Comparison of ENCODE assay signal across 9 mouse cellular contexts in genomic region chr2:158379354-158380078, GRCm38 (mm10). TPM values are rescaled to one million over a fixed set of nuclear protein-coding genes. Genes with fewer than 3 reads are reported as not detected.
DNase-seq lines count a peak whose midpoint lies in the region; ATAC-seq and TF ChIP-seq lines count a peak whose summit lies in the region.
"Had no signal": no experiment of that assay in that cellular context is flagged by ENCODE, and none has a peak within 500 bp of the region (broad histone marks: within the 10 kb centered on the region; RNA-seq: fewer than 3 reads in every experiment).

No protein-coding gene starts in this region.

- no peaks in the 10 kb centered on the region for H3K36me3 ChIP-seq in heart, adult 2 months (ENCODE audit: control insufficient read depth, insufficient read depth, low read length)
- no peaks in the 10 kb centered on the region for H3K36me3 ChIP-seq in heart, embryonic 10.5 days
- no peaks in the 10 kb centered on the region for H3K36me3 ChIP-seq in forebrain, embryonic 10.5 days (replicated peaks)
- H3K36me3 ChIP-seq in midbrain, embryonic 12.5 days = no peaks in the 10 kb centered on the region
- H3K36me3 ChIP-seq: embryonic facial prominence, embryonic 15.5 days had no signal

- H3K27ac ChIP-seq in heart, adult 2 months = no peak overlapping the region
- H3K27ac ChIP-seq in heart, embryonic 10.5 days = no peak overlapping the region
- H3K27ac ChIP-seq in forebrain, embryonic 10.5 days = no peak overlapping the region
- H3K27ac ChIP-seq in midbrain, embryonic 12.5 days (replicated peaks) = no peak overlapping the region
- H3K27ac ChIP-seq: embryonic facial prominence, embryonic 15.5 days had no signal

- no peak overlapping the region for H3K4me3 ChIP-seq in heart, adult 2 months
- H3K4me3 ChIP-seq in heart, embryonic 10.5 days = no peak overlapping the region
- no peak overlapping the region for H3K4me3 ChIP-seq in forebrain, embryonic 10.5 days
- H3K4me3 ChIP-seq in midbrain, embryonic 12.5 days = no peak overlapping the region
- H3K4me3 ChIP-seq: embryonic facial prominence, embryonic 15.5 days had no signal

- no peak for TF ChIP-seq EP300 in heart, adult 2 months (IDR thresholded peaks at IDR 0.05; ENCODE audit: insufficient read depth, low read depth, low read length)

- no peak overlapping the region for H3K9ac ChIP-seq in heart, adult 2 months (ENCODE audit: low read depth, low read length)
- no peak overlapping the region for H3K9ac ChIP-seq in midbrain, embryonic 12.5 days (replicated peaks)
- H3K9ac ChIP-seq: embryonic facial prominence, embryonic 15.5 days had no signal

- H3K9me3 ChIP-seq in heart, embryonic 10.5 days = no peaks in the 10 kb centered on the region
- no peaks in the 10 kb centered on the region for H3K9me3 ChIP-seq in forebrain, embryonic 10.5 days
- H3K9me3 ChIP-seq in midbrain, embryonic 12.5 days = no peaks in the 10 kb centered on the region
- H3K9me3 ChIP-seq: embryonic facial prominence, embryonic 15.5 days had no signal

- 40% methylated on average over 13 of the region's 13 CpGs for WGBS in heart, adult 2 months
- WGBS in heart, embryonic 10.5 days = 47% methylated on average over 13 of the region's 13 CpGs
- 50% methylated on average over 13 of the region's 13 CpGs for WGBS in forebrain, embryonic 10.5 days
- 46% methylated on average over 13 of the region's 13 CpGs for WGBS in midbrain, embryonic 12.5 days

- H3K79me2 ChIP-seq in heart, adult 2 months (replicated peaks; ENCODE audit: control insufficient read depth, insufficient read depth, low read length) = no peaks in the 10 kb centered on the region

- no peaks in the 10 kb centered on the region for H3K4me1 ChIP-seq in heart, adult 2 months (ENCODE audit: control insufficient read depth, insufficient read depth, low read length)
- peaks cover 10% of the 10 kb centered on the region; the same call in 1 of the 2 replicates for H3K4me1 ChIP-seq in heart, embryonic 10.5 days
- H3K4me1 ChIP-seq in forebrain, embryonic 10.5 days = peaks cover 22% of the 10 kb centered on the region
- peaks cover 8% of the 10 kb centered on the region; the same call in 1 of the 2 replicates for H3K4me1 ChIP-seq in midbrain, embryonic 12.5 days

- peak; percentile 84 for ATAC-seq in inflammation-experienced regulatory T-cells, adult 6 months
- peak; percentile 71; the same call in 1 of the 2 replicates for ATAC-seq in midbrain, embryonic 12.5 days (ENCODE audit: low FRiP score, low read depth)

- TF ChIP-seq POLR2A in heart, adult 2 months (IDR thresholded peaks at IDR 0.05; ENCODE audit: insufficient read depth, low read depth, low read length) = no peak

- intact Hi-C loops in heart, adult 2 months (cut with DNase I) = no loop called here
- intact Hi-C loops in left cerebral cortex, postnatal 36 days (cut with DNase I) = no loop called here

- no peak overlapping the region for H3K4me2 ChIP-seq in midbrain, embryonic 12.5 days (replicated peaks)
- H3K4me2 ChIP-seq: embryonic facial prominence, embryonic 15.5 days had no signal

- H3K27me3 ChIP-seq in heart, adult 2 months (ENCODE audit: control insufficient read depth, insufficient read depth, low read length) = peaks cover 6% of the 10 kb centered on the region
- peaks cover 36% of the 10 kb centered on the region for H3K27me3 ChIP-seq in heart, embryonic 10.5 days (ENCODE audit: insufficient read depth, poor library complexity, severe bottlenecking)
- peaks cover 26% of the 10 kb centered on the region for H3K27me3 ChIP-seq in forebrain, embryonic 10.5 days (ENCODE audit: poor library complexity, severe bottlenecking)
- peaks cover 17% of the 10 kb centered on the region for H3K27me3 ChIP-seq in midbrain, embryonic 12.5 days

- peak; percentile 27 to 32 for DNase-seq in heart, adult 2 months
- no peak for DNase-seq in heart, embryonic 10.5 days (ENCODE audit: low spot score)
- DNase-seq in adrenal gland, postnatal 36 days = peak; percentile 57 to 60
- DNase-seq in forebrain, embryonic 10.5 days (ENCODE audit: extremely low spot score, low spot score) = peak; percentile 56
- DNase-seq in left cerebral cortex, postnatal 36 days (ENCODE audit: low spot score in 2 of 2) = peak; percentile 29 to 41
- DNase-seq in spleen, postnatal 36 days (ENCODE audit: low spot score in 2 of 2) = peak; percentile 47 to 59

- TF ChIP-seq CTCF in heart, adult 2 months (IDR thresholded peaks at IDR 0.05) = peak; percentile 95

RNA-seq across cellular contexts. Expression of gene Snhg11, which starts 4.1 kb away (rescaled TPM):
- total RNA-seq in heart, adult 2 months (2021) = under 1 TPM in 1 of 2 experiments, not detected in 1; 0.05 TPM
- polyA plus RNA-seq in heart, adult 2 months (2012; rRNA removed) = 0.55 and 1.1 TPM in 2 replicates
- 1.7 and 6.7 TPM in 2 replicates for polyA plus RNA-seq in heart, embryonic 10.5 days (2016; fragmentation: Nextera tagmentation; extraction: Ambion mirVana)
- total RNA-seq in adrenal gland, postnatal 36 days (2021) = 1 to 10 TPM; 3.5 to 4.7 TPM
- 16.2 and 17.9 TPM in 2 replicates for polyA plus RNA-seq in forebrain, embryonic 10.5 days (2016; fragmentation: Nextera tagmentation; extraction: Ambion mirVana)
- polyA plus RNA-seq in inflammation-experienced regulatory T-cells, adult 6 months (2017; shearing (Covaris generic)) = under 1 TPM in 2 of 3 experiments, not detected in 1; 0.10 to 0.11 TPM
- 100 to 1,000 TPM; 386 to 903 TPM for total RNA-seq in left cerebral cortex, postnatal 36 days (2021)
- polyA plus RNA-seq in midbrain, embryonic 12.5 days (2016; fragmentation: Nextera tagmentation; extraction: Ambion mirVana) = 74.5 and 80.3 TPM in 2 replicates

RNA-seq across cellular contexts. Expression of gene Ralgapb, which starts 30.1 kb away (rescaled TPM):
- 10 to 100 TPM; 33.7 to 34.5 TPM for total RNA-seq in heart, adult 2 months (2021)
- polyA plus RNA-seq in heart, adult 2 months (2012; rRNA removed) = 14.6 and 32.2 TPM in 2 replicates
- 11.8 and 12.6 TPM in 2 replicates for polyA plus RNA-seq in heart, embryonic 10.5 days (2016; fragmentation: Nextera tagmentation; extraction: Ambion mirVana)
- total RNA-seq in adrenal gland, postnatal 36 days (2021) = 10 to 100 TPM; 69.6 to 69.9 TPM
- 12.8 and 13.6 TPM in 2 replicates for polyA plus RNA-seq in forebrain, embryonic 10.5 days (2016; fragmentation: Nextera tagmentation; extraction: Ambion mirVana)
- 10 to 100 TPM; 13.3 to 18.2 (median 13.8) TPM for polyA plus RNA-seq in inflammation-experienced regulatory T-cells, adult 6 months (2017; shearing (Covaris generic))
- 100 to 1,000 TPM; 107 to 109 TPM for total RNA-seq in left cerebral cortex, postnatal 36 days (2021)
- polyA plus RNA-seq in midbrain, embryonic 12.5 days (2016; fragmentation: Nextera tagmentation; extraction: Ambion mirVana) = 24.8 and 25.6 TPM in 2 replicates
